In the genomic region with DNA sequence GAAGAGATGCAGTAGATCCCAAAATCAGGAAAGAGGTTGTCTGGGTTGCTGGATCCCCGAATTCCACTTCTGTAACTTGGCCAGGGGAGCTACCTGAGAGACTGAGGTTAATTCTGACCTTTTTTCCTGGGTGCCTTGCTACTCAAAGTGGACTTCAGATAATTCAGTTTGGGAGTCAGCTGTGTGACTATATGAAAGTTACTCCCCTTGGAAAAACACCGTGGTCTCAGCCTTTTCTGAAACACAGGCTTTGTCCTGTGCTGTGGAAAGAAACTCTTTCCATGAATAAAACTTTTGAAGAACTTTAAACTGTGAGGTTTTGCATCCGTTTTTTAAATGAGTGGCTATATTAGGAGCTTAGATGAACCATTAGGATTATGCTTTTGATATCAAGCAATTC, we compare ENCODE assay signal across 20 mouse cellular contexts. TPM values are rescaled to one million over a fixed set of nuclear protein-coding genes. Genes with fewer than 3 reads are reported as not detected.
A peak's percentile ranks its signal among the peaks of the same experiment; 100 is the strongest.
DNase-seq lines count a peak whose midpoint lies in the region; ATAC-seq lines count a peak whose summit lies in the region.
"Had no signal": no experiment of that assay in that cellular context is flagged by ENCODE, and none has a peak within 500 bp of the region (broad histone marks: within the 10 kb centered on the region; RNA-seq: fewer than 3 reads in every experiment).

No protein-coding gene starts in this region.

- no peaks in the 10 kb centered on the region for H3K36me3 ChIP-seq in hindbrain, embryonic 11.5 days (ENCODE audit: control insufficient read depth, insufficient read depth, low read length)
- no peaks in the 10 kb centered on the region for H3K36me3 ChIP-seq in hindbrain, embryonic 13.5 days
- no peaks in the 10 kb centered on the region for H3K36me3 ChIP-seq in midbrain, embryonic 13.5 days
- no peaks in the 10 kb centered on the region for H3K36me3 ChIP-seq in midbrain, embryonic 14.5 days (ENCODE audit: control insufficient read depth, insufficient read depth, low read length)
- no peaks in the 10 kb centered on the region for H3K36me3 ChIP-seq in forebrain, embryonic 14.5 days (ENCODE audit: control insufficient read depth, insufficient read depth, low read length)
- H3K36me3 ChIP-seq: embryonic facial prominence, embryonic 12.5 days; heart, embryonic 13.5 days had no signal

- H3K27ac ChIP-seq in hindbrain, embryonic 11.5 days (ENCODE audit: low read depth, low read length) = no peak overlapping the region
- H3K27ac ChIP-seq in hindbrain, embryonic 13.5 days = no peak overlapping the region
- H3K27ac ChIP-seq in midbrain, embryonic 13.5 days = peak overlapping the region; percentile 44; the same call in 1 of the 2 replicates
- no peak overlapping the region for H3K27ac ChIP-seq in midbrain, embryonic 14.5 days (replicated peaks; ENCODE audit: low read depth, low read length)
- H3K27ac ChIP-seq in forebrain, embryonic 14.5 days (ENCODE audit: low read depth, low read length) = no peak overlapping the region
- H3K27ac ChIP-seq: embryonic facial prominence, embryonic 12.5 days; heart, embryonic 13.5 days had no signal

- no peak overlapping the region for H3K4me3 ChIP-seq in hindbrain, embryonic 11.5 days (ENCODE audit: low read depth, low read length)
- H3K4me3 ChIP-seq in hindbrain, embryonic 13.5 days = no peak overlapping the region
- H3K4me3 ChIP-seq in midbrain, embryonic 13.5 days (replicated peaks) = 0 out of 2 replicates have a peak overlapping the region, but pooled peaks have one; percentile 1
- H3K4me3 ChIP-seq in midbrain, embryonic 14.5 days (replicated peaks; ENCODE audit: low read depth, low read length) = no peak overlapping the region
- no peak overlapping the region for H3K4me3 ChIP-seq in forebrain, embryonic 14.5 days (ENCODE audit: low read depth, low read length)
- H3K4me3 ChIP-seq: embryonic facial prominence, embryonic 12.5 days; heart, embryonic 13.5 days had no signal

- H3K9me3 ChIP-seq in hindbrain, embryonic 11.5 days (ENCODE audit: control insufficient read depth, low read length) = no peaks in the 10 kb centered on the region
- H3K9me3 ChIP-seq in hindbrain, embryonic 13.5 days = no peaks in the 10 kb centered on the region
- H3K9me3 ChIP-seq in midbrain, embryonic 13.5 days = no peaks in the 10 kb centered on the region
- H3K9me3 ChIP-seq in midbrain, embryonic 14.5 days (ENCODE audit: control insufficient read depth, low read length) = no peaks in the 10 kb centered on the region
- H3K9me3 ChIP-seq in forebrain, embryonic 14.5 days (replicated peaks; ENCODE audit: control insufficient read depth, low read length) = no peaks in the 10 kb centered on the region
- H3K9me3 ChIP-seq: embryonic facial prominence, embryonic 12.5 days; heart, embryonic 13.5 days had no signal

- WGBS in hindbrain, embryonic 11.5 days = 8% methylated on average over 3 of the region's 3 CpGs
- WGBS in hindbrain, embryonic 13.5 days = 20% methylated on average over 3 of the region's 3 CpGs
- 9% methylated on average over 3 of the region's 3 CpGs for WGBS in midbrain, embryonic 13.5 days
- 12% methylated on average over 3 of the region's 3 CpGs for WGBS in midbrain, embryonic 14.5 days
- WGBS in forebrain, embryonic 14.5 days = 2% methylated on average over 3 of the region's 3 CpGs

- H3K27me3 ChIP-seq in hindbrain, embryonic 11.5 days (ENCODE audit: control insufficient read depth, insufficient read depth, low read length) = peaks cover 14% of the 10 kb centered on the region; the same call in 1 of the 2 replicates
- peaks cover 69% of the 10 kb centered on the region for H3K27me3 ChIP-seq in hindbrain, embryonic 13.5 days
- peaks cover 75% of the 10 kb centered on the region for H3K27me3 ChIP-seq in midbrain, embryonic 13.5 days
- H3K27me3 ChIP-seq in midbrain, embryonic 14.5 days (ENCODE audit: control insufficient read depth, insufficient read depth, low read length) = peaks cover 81% of the 10 kb centered on the region
- peaks cover 36% of the 10 kb centered on the region for H3K27me3 ChIP-seq in forebrain, embryonic 14.5 days (replicated peaks; ENCODE audit: control insufficient read depth, insufficient read depth, low read length)

- peak; percentile 14 for DNase-seq in hindbrain, embryonic 11.5 days (ENCODE audit: low spot score)
- DNase-seq in midbrain, embryonic 14.5 days = no peak
- no peak for DNase-seq in forebrain, embryonic 14.5 days (ENCODE audit: low spot score)
- DNase-seq in kidney, postnatal 4 days = no peak
- no peak for DNase-seq in kidney, postnatal 25 days
- DNase-seq: adrenal gland, adult 2 months; adrenal gland, postnatal 25 days; cerebellum, adult 18-20 months; cerebellum, adult 9-11 months; cerebellum, postnatal 36 days; gastrocnemius, postnatal 36 days; heart, adult 11 months; heart, postnatal 4 days had no signal

- no peak overlapping the region for H3K4me2 ChIP-seq in hindbrain, embryonic 11.5 days (replicated peaks; ENCODE audit: low read depth, low read length)
- no peak overlapping the region for H3K4me2 ChIP-seq in hindbrain, embryonic 13.5 days
- peak overlapping the region; percentile 39 for H3K4me2 ChIP-seq in midbrain, embryonic 13.5 days (replicated peaks)
- no peak overlapping the region for H3K4me2 ChIP-seq in midbrain, embryonic 14.5 days (ENCODE audit: low read length)
- H3K4me2 ChIP-seq in forebrain, embryonic 14.5 days (ENCODE audit: low read length) = peak overlapping the region; percentile 43
- H3K4me2 ChIP-seq: embryonic facial prominence, embryonic 12.5 days; heart, embryonic 13.5 days had no signal

- H3K9ac ChIP-seq in hindbrain, embryonic 11.5 days (ENCODE audit: low read depth, low read length) = no peak overlapping the region
- H3K9ac ChIP-seq in hindbrain, embryonic 13.5 days = no peak overlapping the region
- no peak overlapping the region for H3K9ac ChIP-seq in midbrain, embryonic 13.5 days (replicated peaks)
- H3K9ac ChIP-seq in midbrain, embryonic 14.5 days (replicated peaks; ENCODE audit: low read length) = no peak overlapping the region
- H3K9ac ChIP-seq in forebrain, embryonic 14.5 days (ENCODE audit: low read length) = peak overlapping the region; percentile 33; the same call in 1 of the 2 replicates
- H3K9ac ChIP-seq: embryonic facial prominence, embryonic 12.5 days; heart, embryonic 13.5 days had no signal

- ATAC-seq in hindbrain, embryonic 11.5 days (ENCODE audit: low FRiP score) = no peak
- ATAC-seq in hindbrain, embryonic 13.5 days (ENCODE audit: low FRiP score) = no peak
- ATAC-seq in midbrain, embryonic 13.5 days = no peak
- ATAC-seq in midbrain, embryonic 14.5 days (ENCODE audit: low FRiP score, low TSS enrichment) = no peak
- ATAC-seq in forebrain, embryonic 14.5 days = no peak
- ATAC-seq: hindbrain, embryonic 16.5 days; inflammation-experienced regulatory T-cells, adult 6 months; intestine, postnatal 0 days had no signal

- H3K4me1 ChIP-seq in hindbrain, embryonic 11.5 days (replicated peaks; ENCODE audit: control insufficient read depth, insufficient read depth, low read length) = no peaks in the 10 kb centered on the region
- peaks cover 13% of the 10 kb centered on the region for H3K4me1 ChIP-seq in hindbrain, embryonic 13.5 days (replicated peaks)
- peaks cover 12% of the 10 kb centered on the region for H3K4me1 ChIP-seq in midbrain, embryonic 13.5 days (replicated peaks)
- H3K4me1 ChIP-seq in midbrain, embryonic 14.5 days (ENCODE audit: control insufficient read depth, insufficient read depth, low read length) = no peaks in the 10 kb centered on the region; the same call in 1 of the 2 replicates
- H3K4me1 ChIP-seq in forebrain, embryonic 14.5 days (ENCODE audit: control insufficient read depth, insufficient read depth, low read length) = 0 out of 2 replicates have a peak, but pooled peaks cover 3% of the 10 kb centered on the region
- H3K4me1 ChIP-seq: embryonic facial prominence, embryonic 12.5 days had no signal

RNA-seq across cellular contexts. Expression of a gene that starts 25.4 kb away (rescaled TPM):
- 82.8 and 97.2 TPM in 2 replicates for polyA plus RNA-seq in hindbrain, embryonic 11.5 days (2014; fragmentation: Nextera tagmentation; extraction: Ambion mirVana)
- polyA plus RNA-seq in hindbrain, embryonic 13.5 days (2015; fragmentation: Nextera tagmentation; extraction: Ambion mirVana) = 68.9 and 71.3 TPM in 2 replicates
- 76.9 and 83.2 TPM in 2 replicates for polyA plus RNA-seq in midbrain, embryonic 13.5 days (2015; fragmentation: Nextera tagmentation; extraction: Ambion mirVana)
- polyA plus RNA-seq in midbrain, embryonic 14.5 days (2014; fragmentation: Nextera tagmentation; extraction: Ambion mirVana) = 67.5 and 72.4 TPM in 2 replicates
- 75.7 and 82.0 TPM in 2 replicates for polyA plus RNA-seq in forebrain, embryonic 14.5 days (2014; fragmentation: Nextera tagmentation; extraction: Ambion mirVana)
- polyA plus RNA-seq: inflammation-experienced regulatory T-cells, adult 6 months had no signal

Comparison
In these comparisons a context has a peak if more than half of its experiments do, and no peak if none do; other contexts are left out.
1. H3K4me2 ChIP-seq: peak in midbrain, embryonic 13.5 days (single experiment) and forebrain, embryonic 14.5 days (single experiment); none in hindbrain, embryonic 11.5 days (single experiment), hindbrain, embryonic 13.5 days (single experiment) and midbrain, embryonic 14.5 days (single experiment).